Mouse (Mus musculus) hindbrain, postnatal 0 days (tissue): ENCODE data around the gene Cdk19. TPM values are rescaled to one million over a fixed set of nuclear protein-coding genes. Genes with fewer than 3 reads are reported as not detected.

Experiments
- ATAC-seq: fragments of 200-750 bp; cut with Nextera tagmentation; 2 replicates; pipeline ENCODE4 v1.8.0; 2017; ENCODE audit warnings: mild to moderate bottlenecking, moderate TSS enrichment, moderate library complexity
- DNase-seq: peaks from one replicate; pipeline ENCODE4 v3.0.0-alpha.2; 2015; ENCODE audit warnings: low spot score
- H3K27ac ChIP-seq: fragments of 300-500 bp; sonication (generic); 2 replicates; pipeline ENCODE4 v1.5.1; 2014; ENCODE audit warnings: mild to moderate bottlenecking
- H3K27me3 ChIP-seq: fragments of 300-500 bp; sonication (generic); 2 replicates; pipeline ENCODE4 v1.6.1; 2014; ENCODE audit warnings: low read length, mixed read lengths; ENCODE audit not compliant: insufficient read depth
- H3K36me3 ChIP-seq: fragments of 300-500 bp; sonication (generic); 2 replicates; pipeline ENCODE4 v1.6.1; 2014; ENCODE audit warnings: low read length, mixed read lengths; ENCODE audit not compliant: insufficient read depth
- H3K4me1 ChIP-seq: fragments of 300-500 bp; sonication (generic); 2 replicates; pipeline ENCODE4 v1.6.1; 2014; ENCODE audit warnings: antibody characterized with exemption, low read length, mixed read lengths; ENCODE audit not compliant: insufficient read depth
- H3K4me2 ChIP-seq: fragments of 300-500 bp; sonication (generic); 2 replicates; pipeline ENCODE4 v1.6.1; 2014; ENCODE audit warnings: low read depth, mild to moderate bottlenecking, low read length, moderate library complexity, mixed read lengths
- H3K4me3 ChIP-seq: fragments of 300-500 bp; sonication (generic); 2 replicates; pipeline ENCODE4 v1.5.1; 2014; ENCODE audit warnings: low read length
- H3K9ac ChIP-seq: fragments of 300-500 bp; sonication (generic); replicated peaks from 2 replicates; pipeline ENCODE4 v1.6.1; 2014; ENCODE audit warnings: mild to moderate bottlenecking, low read length, moderate library complexity, mixed read lengths
- H3K9me3 ChIP-seq: fragments of 300-500 bp; sonication (generic); 2 replicates; pipeline ENCODE4 v1.6.1; 2016; ENCODE audit warnings: low read length, mixed read lengths
- CTCF ChIP-seq: IDR thresholded peaks from 2 replicates; pipeline ENCODE4 v1.5.1; 2016; ENCODE audit warnings: antibody characterized with exemption, control low read depth, low read depth
- WGBS: fragments of 180-500 bp; shearing (Covaris S2); extraction: QIAGEN DNeasy Blood & Tissue Kit; methylation state at CpG from one replicate; pipeline ENCODE4 v1.1.7; 2014; 5-methylcytosine and 5-hydroxymethylcytosine counted together
- polyA plus RNA-seq: library from polyadenylated mRNA; unstranded; fragments of >200 nt; fragmentation: Nextera tagmentation; extraction: Ambion mirVana; gene quantifications from 2 replicates; pipeline ENCODE4 v1.2.1, GENCODE M21; 2015
- total RNA-seq: library from RNA; depleted of rRNA; stranded (reverse); fragments of >200 nt; gene quantifications from 2 replicates; pipeline ENCODE4 v1.2.3, GENCODE M21; 2014

Cdk19 gene
- total and polyA plus RNA-seq, 2 experiments from 2014 or later, result 7.1 to 19.6 TPM

GRCm38 (mm10) chr10:40363004-40363403, 23.6 kb downstream of the Cdk19 start:
- no peak for TF ChIP-seq CTCF
- Histone ChIP-seq H3K4me2 (no peak overlapping the region), H3K4me1 (no peaks in the 10 kb centered on the region), H3K9me3 (no peaks in the 10 kb centered on the region), H3K4me3 (no peak overlapping the region), H3K36me3 (no peaks in the 10 kb centered on the region), H3K27me3 (no peaks in the 10 kb centered on the region), H3K27ac (no peak overlapping the region), H3K9ac (no peak overlapping the region)
- 47% methylated on average over 4 of the region's 4 CpGs for WGBS
- no peak for DNase-seq
- no peak for ATAC-seq

- Histone ChIP-seq H3K27ac (no peak overlapping the region), H3K4me3 (no peak overlapping the region), H3K4me1 (no peaks in the 10 kb centered on the region), H3K9me3 (no peaks in the 10 kb centered on the region), H3K36me3 (no peaks in the 10 kb centered on the region), H3K4me2 (no peak overlapping the region), H3K27me3 (no peaks in the 10 kb centered on the region), H3K9ac (no peak overlapping the region)
- DNase-seq (no peak), ATAC-seq (no peak)
- WGBS, result 61% methylated on average over 5 of the region's 5 CpGs
- no peak for TF ChIP-seq CTCF
Measured at GRCm38 (mm10) chr10:40364642-40365361, 25.4 kb downstream of the Cdk19 start.

DNA sequence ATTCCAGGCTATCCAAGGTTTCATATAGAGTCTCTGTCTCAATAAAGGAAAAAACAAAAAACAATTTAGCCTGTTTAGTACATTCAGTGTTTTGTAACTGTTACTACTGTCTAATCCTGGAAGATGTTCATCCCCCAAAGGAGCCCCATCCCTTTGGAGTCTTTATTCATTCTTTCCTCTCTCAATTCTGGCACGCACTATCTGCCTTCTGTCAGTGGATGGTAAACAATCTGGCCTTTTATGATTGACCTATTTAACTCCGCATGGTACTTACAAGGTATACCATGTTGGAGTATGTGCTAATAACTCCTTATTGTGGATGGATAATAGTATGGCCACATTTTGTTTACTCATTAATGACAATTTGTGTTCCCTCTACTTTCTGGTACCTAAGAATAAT, 26.6 kb downstream of the Cdk19 start:
- Histone ChIP-seq H3K36me3 (no peaks in the 10 kb centered on the region), H3K27me3 (no peaks in the 10 kb centered on the region), H3K4me1 (peaks cover 2% of the 10 kb centered on the region; the same call in 1 of the 2 replicates), H3K4me3 (no peak overlapping the region), H3K4me2 (no peak overlapping the region), H3K9ac (no peak overlapping the region), H3K9me3 (no peaks in the 10 kb centered on the region), H3K27ac (no peak overlapping the region)
- 79% methylated on average over 2 of the region's 2 CpGs for WGBS
- DNase-seq (no peak), ATAC-seq (no peak)
- no peak for TF ChIP-seq CTCF

DNA sequence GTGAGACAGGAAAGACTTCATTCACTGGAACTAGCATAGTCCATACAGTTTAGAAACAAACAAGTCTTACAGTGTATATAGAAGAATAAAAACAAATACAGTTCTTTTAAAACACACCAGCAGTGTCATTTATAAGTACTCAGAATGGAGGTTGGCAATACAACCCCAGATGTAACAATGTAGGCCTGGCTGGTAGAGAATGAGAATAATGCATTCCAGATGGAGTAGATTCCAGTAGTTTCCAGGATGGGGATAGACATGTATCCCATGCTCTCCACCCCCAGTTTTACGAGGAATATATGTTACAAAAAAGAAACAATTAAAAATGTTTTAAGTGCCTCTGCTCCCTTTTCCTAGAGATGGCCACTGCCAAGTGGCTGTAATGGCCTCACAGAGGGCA, 29.2 kb downstream of the Cdk19 start:
- no peak overlapping the region for H3K27ac ChIP-seq
- ATAC-seq, result no peak
- no peak overlapping the region for H3K4me2 ChIP-seq
- TF ChIP-seq CTCF, result no peak
- H3K9ac ChIP-seq, result no peak overlapping the region
- no peak for DNase-seq
- H3K4me1 ChIP-seq, result peaks cover 5% of the 10 kb centered on the region; the same call in 1 of the 2 replicates
- no peak overlapping the region for H3K4me3 ChIP-seq
- whole genome bisulfite sequencing, result 79% methylated on average over 1 of the region's 1 CpGs
- no peaks in the 10 kb centered on the region for H3K27me3 ChIP-seq
- H3K36me3 ChIP-seq, result no peaks in the 10 kb centered on the region
- H3K9me3 ChIP-seq, result no peaks in the 10 kb centered on the region

- H3K9ac ChIP-seq, result no peak overlapping the region
- TF ChIP-seq CTCF, result peak; percentile 24; the same call in 1 of the 2 replicates
Measured at GRCm38 (mm10) chr10:40370156-40370555, 30.8 kb downstream of the Cdk19 start.

GRCm38 (mm10) chr10:40371184-40371913, 32.0 kb downstream of the Cdk19 start:
- Histone ChIP-seq H3K4me2 (peak overlapping the region; percentile 46), H3K4me3 (no peak overlapping the region), H3K27me3 (no peaks in the 10 kb centered on the region), H3K9me3 (no peaks in the 10 kb centered on the region), H3K4me1 (peaks cover 7% of the 10 kb centered on the region; the same call in 1 of the 2 replicates), H3K36me3 (no peaks in the 10 kb centered on the region), H3K9ac (no peak overlapping the region), H3K27ac (peak overlapping the region; percentile 80)
- 64% methylated on average over 8 of the region's 8 CpGs for WGBS
- ATAC-seq (no peak), DNase-seq (no peak)
- no peak for TF ChIP-seq CTCF

More at GRCm38 (mm10) chr10:40370156-40370555, 30.8 kb downstream of the Cdk19 start:
- ATAC-seq (no peak), DNase-seq (no peak)
- Histone ChIP-seq H3K27ac (no peak overlapping the region), H3K4me1 (peaks cover 5% of the 10 kb centered on the region; the same call in 1 of the 2 replicates), H3K27me3 (no peaks in the 10 kb centered on the region), H3K9me3 (no peaks in the 10 kb centered on the region), H3K4me3 (no peak overlapping the region), H3K36me3 (no peaks in the 10 kb centered on the region), H3K4me2 (no peak overlapping the region)
